Mouse (Mus musculus) layer of hippocampus, postnatal 36 days (tissue): ENCODE data around the gene Ralgapb. TPM values are rescaled to one million over a fixed set of nuclear protein-coding genes. Genes with fewer than 3 reads are reported as not detected.
"Not testable (repeated sequence)": the region's sequence is repeated elsewhere in the genome, so short reads cannot be mapped to it uniquely, and the experiment has no call there.

Source experiments
- DNase-seq, 2 experiments: peaks; one replicate each; pipeline ENCODE4 v3.0.0; 2022
- total RNA-seq, 2 experiments: library from RNA; stranded (reverse); gene quantifications; 2 replicates each; pipeline ENCODE4 v1.2.3; 2021

The Ralgapb gene
- 10 to 100 TPM; 96.9 to 98.7 TPM for total RNA-seq

DNA sequence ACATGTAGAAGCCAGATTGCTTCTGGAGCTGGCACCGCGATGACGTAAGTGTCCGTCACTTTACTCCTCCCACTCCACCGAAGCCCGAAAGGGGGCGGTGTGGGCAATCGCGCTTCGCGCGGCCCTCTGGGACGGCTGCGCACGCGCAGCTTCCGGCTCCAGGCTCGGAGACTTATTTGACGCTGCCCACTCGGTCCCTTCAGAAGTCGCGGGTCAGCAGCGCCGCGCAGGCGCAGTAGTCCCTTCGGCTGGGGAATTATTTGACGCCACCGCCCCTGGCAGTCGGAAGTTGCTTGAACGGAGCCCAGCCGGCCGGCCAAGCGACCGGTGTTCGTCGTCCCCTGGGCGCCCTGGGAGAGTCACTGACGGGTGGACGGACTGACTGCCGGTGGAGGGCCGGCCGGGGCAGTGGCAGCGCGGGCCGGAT lies at the start of gene Ralgapb:
Ralgapb (plus strand) TSS at position 254 of the 427 bp plus-strand sequence.
- peak; percentile 99 for DNase-seq

DNA sequence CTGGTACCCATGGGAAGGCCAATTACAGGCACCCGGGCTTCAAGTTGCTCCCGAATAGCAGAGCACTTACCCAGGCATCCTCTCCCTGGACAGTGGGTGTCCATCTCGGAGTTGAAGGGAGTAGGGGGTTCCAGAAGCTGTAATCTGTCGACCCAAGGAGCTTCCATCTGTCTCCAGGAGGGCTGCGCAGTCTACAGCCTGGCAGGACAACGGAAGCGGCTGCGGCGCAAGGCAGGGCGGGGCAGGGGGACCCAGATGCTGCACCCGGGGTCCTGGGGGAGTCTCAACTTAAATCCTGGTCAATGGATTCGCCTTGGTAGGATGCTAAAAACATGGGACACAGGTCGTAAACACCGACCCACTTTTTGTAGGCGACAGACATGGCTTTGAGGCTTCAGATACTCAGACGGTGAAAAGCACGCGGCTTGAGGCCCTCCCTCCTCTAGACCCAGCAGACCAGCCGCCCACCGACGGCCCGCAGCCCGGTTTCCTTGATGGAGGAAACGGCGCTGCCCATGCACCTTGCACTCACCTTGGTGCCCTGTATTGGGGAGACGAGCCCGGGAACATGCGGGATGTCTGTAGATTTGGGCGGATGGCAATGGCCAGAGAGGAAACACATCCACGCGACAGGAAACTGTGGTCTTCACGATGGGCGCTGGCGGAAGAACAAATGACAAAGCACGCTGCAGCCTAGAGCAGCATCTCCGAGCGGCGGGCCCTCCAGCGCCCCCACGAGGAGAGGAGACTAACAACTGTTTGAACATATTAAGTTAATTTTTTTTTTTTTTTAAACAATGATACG lies 48.6 kb upstream of the Ralgapb start:
- peak; percentile 83 for DNase-seq

- no peak for DNase-seq
Measured at GRCm38 (mm10) chr2:158361678-158362320, 47.8 kb upstream of the Ralgapb start.

DNA sequence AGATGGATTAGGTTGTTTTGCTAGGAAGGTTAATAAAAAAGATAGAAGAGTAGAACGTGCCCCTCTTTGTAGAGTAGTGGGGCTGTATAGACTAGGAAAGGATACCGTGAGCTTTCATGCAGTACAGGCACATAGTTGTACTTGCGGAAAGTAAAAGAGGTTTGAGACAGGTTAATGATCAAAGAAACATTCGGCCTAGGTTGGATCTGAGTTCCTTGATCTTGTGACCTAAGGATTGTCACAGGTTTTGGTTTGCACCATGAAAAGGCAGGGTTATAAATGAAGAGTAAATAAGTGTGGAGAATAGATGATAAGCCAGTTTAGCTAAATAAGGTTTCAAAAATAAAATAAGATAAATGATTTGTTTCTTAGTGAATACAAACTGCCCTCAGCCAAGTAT lies 45.5 kb upstream of the Ralgapb start:
- no peak for DNase-seq

DNA sequence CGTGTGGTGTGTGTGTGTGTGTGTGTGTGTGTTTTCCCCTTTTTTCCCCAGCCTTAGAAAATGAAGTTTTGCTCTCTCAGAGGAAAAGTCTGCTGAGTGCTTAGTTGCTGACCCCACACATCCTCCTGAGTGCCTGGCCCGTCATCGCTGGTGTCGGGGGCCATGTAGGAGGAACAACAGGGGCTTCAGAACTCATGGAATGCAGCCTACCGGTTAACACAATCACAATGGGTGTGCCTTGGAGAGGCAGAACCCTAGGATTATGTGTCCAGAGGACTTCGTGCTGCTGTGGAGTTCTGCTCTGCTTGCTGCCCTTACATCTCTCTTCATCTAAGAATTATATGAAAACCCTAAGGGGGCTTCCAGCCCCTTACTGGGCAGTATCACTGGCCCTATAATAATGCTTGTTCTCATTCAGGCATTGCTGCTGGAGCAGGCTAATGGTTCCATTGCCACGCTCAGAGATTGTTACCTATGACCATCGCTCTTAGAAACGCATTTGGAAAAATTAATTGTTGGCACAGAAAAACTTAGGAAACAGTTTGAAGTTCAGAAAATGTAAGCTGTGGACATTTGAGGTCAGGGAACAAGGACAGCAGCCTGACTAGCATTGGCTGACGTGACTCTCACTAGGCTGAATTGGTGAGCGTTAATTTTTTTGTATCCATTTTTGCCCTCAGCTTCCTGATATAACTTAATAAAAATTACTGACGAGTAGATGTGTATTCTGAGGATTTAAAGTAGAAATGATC lies 44.4 kb upstream of the Ralgapb start:
- DNase-seq = no peak

DNA sequence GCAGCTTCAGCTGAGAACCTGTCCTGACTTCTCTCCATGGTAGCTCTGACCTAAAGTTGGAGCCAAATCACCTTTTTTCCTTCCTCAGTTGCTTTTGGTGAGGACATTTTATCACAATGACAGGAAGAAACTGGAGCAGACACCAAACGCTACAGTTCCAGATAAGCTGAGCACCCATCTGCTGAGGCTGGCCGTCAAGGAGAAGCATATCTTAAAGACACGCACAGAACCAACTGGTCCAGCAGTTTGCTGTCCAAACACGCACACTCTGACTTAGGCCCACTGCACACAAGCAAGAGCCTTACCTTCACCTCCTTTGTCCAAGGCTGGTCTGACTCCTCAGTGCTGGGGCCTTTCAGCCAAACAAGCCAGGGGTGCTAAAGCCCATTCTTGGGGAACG lies 42.0 kb upstream of the Ralgapb start:
- DNase-seq = no peak

- DNase-seq = no peak
Measured at GRCm38 (mm10) chr2:158368313-158368712, 41.3 kb upstream of the Ralgapb start.

GRCm38 (mm10) chr2:158369474-158370172 lies 40.0 kb upstream of the Ralgapb start:
- DNase-seq = no peak

DNA sequence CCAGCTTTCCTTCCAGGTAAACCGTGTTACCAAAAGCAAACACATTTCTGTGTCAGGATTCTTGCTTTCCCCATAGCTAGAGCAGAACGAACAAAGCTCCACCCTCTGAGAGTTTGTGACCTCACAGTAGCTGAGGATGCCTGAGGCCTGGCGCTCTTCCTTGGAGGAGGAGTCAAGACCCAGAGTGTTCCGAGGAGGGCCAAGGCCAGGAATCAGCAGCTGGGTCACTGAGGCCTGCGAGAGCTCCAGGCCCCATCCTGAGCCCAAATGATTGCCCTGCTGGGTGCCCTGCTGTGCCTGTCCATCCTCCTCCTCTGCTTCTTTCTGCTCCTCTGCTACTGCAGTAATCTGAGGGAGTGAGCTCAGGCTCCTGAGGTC lies 39.5 kb upstream of the Ralgapb start:
- DNase-seq = no peak

GRCm38 (mm10) chr2:158373061-158373460 lies 36.6 kb upstream of the Ralgapb start:
- DNase-seq = no peak

- no peak for DNase-seq
Measured at GRCm38 (mm10) chr2:158373516-158373915, 36.1 kb upstream of the Ralgapb start.

GRCm38 (mm10) chr2:158375443-158376122 lies 34.1 kb upstream of the Ralgapb start, which contains the start of gene Snhg11:
Gene Snhg11, plus strand, starts transcription at chr2:158375638.
- peak; percentile 84 to 87 for DNase-seq

- no peak for DNase-seq
Measured at GRCm38 (mm10) chr2:158376123-158376687, 33.4 kb upstream of the Ralgapb start.

DNA sequence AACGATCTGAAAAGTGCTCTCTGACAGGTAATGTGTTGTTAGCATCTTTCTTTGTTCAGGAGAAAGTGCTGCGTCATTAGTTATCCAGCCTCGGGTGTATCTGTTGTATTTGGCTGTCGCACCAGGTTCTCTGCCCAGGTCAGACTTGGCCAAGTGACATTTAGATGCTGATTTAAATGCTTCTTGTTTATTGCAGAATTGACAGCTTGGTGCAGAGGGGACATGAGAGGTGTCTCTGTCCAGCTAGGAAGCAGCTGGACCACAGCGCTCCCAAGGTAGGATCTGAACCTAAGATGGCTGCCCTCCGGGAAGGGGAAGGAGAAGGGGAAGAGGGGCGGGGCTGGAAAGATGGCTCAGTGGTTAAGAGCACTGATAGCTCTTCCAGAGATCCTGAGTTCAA lies 32.9 kb upstream of the Ralgapb start:
- DNase-seq = peak in 1 of 2 experiments; percentile 35

GRCm38 (mm10) chr2:158377811-158378210 lies 31.8 kb upstream of the Ralgapb start:
- DNase-seq = no peak

- peak; percentile 30 to 49 for DNase-seq
Measured at GRCm38 (mm10) chr2:158379354-158380078, 30.1 kb upstream of the Ralgapb start.

- DNase-seq = no peak
Measured at GRCm38 (mm10) chr2:158386072-158386471, 23.6 kb upstream of the Ralgapb start.

GRCm38 (mm10) chr2:158389421-158389820 lies 20.2 kb upstream of the Ralgapb start:
- no peak for DNase-seq

GRCm38 (mm10) chr2:158396369-158396768 lies 13.3 kb upstream of the Ralgapb start:
- DNase-seq = no peak

DNA sequence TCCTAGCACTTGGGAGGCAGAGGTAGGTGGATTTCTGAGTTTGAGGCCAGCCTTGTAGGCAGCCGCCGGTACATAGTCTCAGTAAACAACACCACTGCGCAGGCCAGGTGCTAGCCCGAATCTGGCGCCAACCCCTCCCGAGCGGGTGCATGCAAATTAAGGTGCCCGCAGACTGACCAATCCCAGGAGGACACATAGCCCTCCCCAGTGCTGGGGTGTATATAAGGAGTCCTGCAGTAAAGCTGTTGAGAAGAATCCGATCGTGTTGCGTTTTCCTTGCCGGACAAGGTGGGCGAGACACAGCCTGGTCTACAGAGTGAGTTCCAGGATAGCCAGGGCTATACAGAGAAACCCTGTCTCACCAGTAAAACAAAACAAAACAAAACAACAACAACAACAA lies 12.5 kb upstream of the Ralgapb start:
- not testable (repeated sequence) for DNase-seq

GRCm38 (mm10) chr2:158402915-158403314 lies 6.7 kb upstream of the Ralgapb start:
- DNase-seq = no peak
